8 mouse cellular contexts compared by ENCODE assay signal in genomic region chr13:54425269-54425668, GRCm38 (mm10). TPM values are rescaled to one million over a fixed set of nuclear protein-coding genes. Genes with fewer than 3 reads are reported as not detected.
A peak's percentile ranks its signal among the peaks of the same experiment; 100 is the strongest.
DNase-seq lines count a peak whose midpoint lies in the region; ATAC-seq and TF ChIP-seq lines count a peak whose summit lies in the region.

No protein-coding gene starts in this region.

- H3K4me2 ChIP-seq in hindbrain, embryonic 13.5 days, result no peak overlapping the region
- no peak overlapping the region for H3K4me2 ChIP-seq in limb, embryonic 14.5 days (replicated peaks; ENCODE audit: low read depth, low read length, severe bottlenecking)
- H3K4me2 ChIP-seq in midbrain, postnatal 0 days (ENCODE audit: low read depth, low read length, poor library complexity, severe bottlenecking), result no peak overlapping the region

- 42% methylated on average over 2 of the region's 2 CpGs for WGBS in hindbrain, embryonic 13.5 days
- WGBS in limb, embryonic 14.5 days, result 23% methylated on average over 2 of the region's 2 CpGs
- 50% methylated on average over 2 of the region's 2 CpGs for whole genome bisulfite sequencing in midbrain, postnatal 0 days

- peaks cover 13% of the 10 kb centered on the region for H3K4me1 ChIP-seq in hindbrain, embryonic 13.5 days (replicated peaks)
- peaks cover 6% of the 10 kb centered on the region; the same call in 1 of the 2 replicates for H3K4me1 ChIP-seq in limb, embryonic 14.5 days (ENCODE audit: control insufficient read depth, insufficient read depth, low read length)
- no peaks in the 10 kb centered on the region for H3K4me1 ChIP-seq in midbrain, postnatal 0 days (ENCODE audit: insufficient read depth, low read length)

- ATAC-seq in hindbrain, embryonic 13.5 days (ENCODE audit: low FRiP score), result peak; percentile 63
- ATAC-seq in limb, embryonic 14.5 days (ENCODE audit: low FRiP score, low read depth), result peak; percentile 37; the same call in 1 of the 2 replicates
- no peak for ATAC-seq in midbrain, postnatal 0 days (ENCODE audit: low FRiP score)
- no peak for ATAC-seq in megakaryocyte-erythroid progenitor cell, adult 5-6 weeks (replicated peaks; ENCODE audit: low FRiP score, low TSS enrichment, poor library complexity, severe bottlenecking)
- ATAC-seq in megakaryocyte progenitor cell, adult 5-6 weeks (replicated peaks; ENCODE audit: poor library complexity), result no peak

- no peaks in the 10 kb centered on the region for H3K9me3 ChIP-seq in hindbrain, embryonic 13.5 days
- no peaks in the 10 kb centered on the region for H3K9me3 ChIP-seq in limb, embryonic 14.5 days (ENCODE audit: control insufficient read depth, low read length)
- H3K9me3 ChIP-seq in midbrain, postnatal 0 days (ENCODE audit: low read length), result no peaks in the 10 kb centered on the region

- no peak overlapping the region for H3K9ac ChIP-seq in hindbrain, embryonic 13.5 days
- no peak overlapping the region for H3K9ac ChIP-seq in limb, embryonic 14.5 days (ENCODE audit: low read depth, low read length, severe bottlenecking)
- no peak overlapping the region for H3K9ac ChIP-seq in midbrain, postnatal 0 days (replicated peaks; ENCODE audit: low read length, poor library complexity, severe bottlenecking)

- no peaks in the 10 kb centered on the region for H3K36me3 ChIP-seq in hindbrain, embryonic 13.5 days
- H3K36me3 ChIP-seq in limb, embryonic 14.5 days (ENCODE audit: control insufficient read depth, insufficient read depth, low read length), result no peaks in the 10 kb centered on the region
- H3K36me3 ChIP-seq in midbrain, postnatal 0 days (ENCODE audit: insufficient read depth, low read length), result no peaks in the 10 kb centered on the region

- no peak for TF ChIP-seq CTCF in midbrain, postnatal 0 days (IDR thresholded peaks at IDR 0.05)

- no peak overlapping the region for H3K4me3 ChIP-seq in hindbrain, embryonic 13.5 days
- H3K4me3 ChIP-seq in limb, embryonic 14.5 days (replicated peaks; ENCODE audit: low read length), result no peak overlapping the region
- no peak overlapping the region for H3K4me3 ChIP-seq in midbrain, postnatal 0 days (ENCODE audit: low read depth, low read length)

- TF ChIP-seq POLR2A in limb, embryonic 14.5 days (IDR thresholded peaks at IDR 0.05; ENCODE audit: borderline replicate concordance, extremely low read depth, insufficient read depth, insufficient read length), result no peak

- peak overlapping the region; percentile 45 for H3K27ac ChIP-seq in hindbrain, embryonic 13.5 days
- H3K27ac ChIP-seq in limb, embryonic 14.5 days (replicated peaks; ENCODE audit: low read depth, low read length), result no peak overlapping the region
- no peak overlapping the region for H3K27ac ChIP-seq in midbrain, postnatal 0 days (ENCODE audit: low read depth, low read length)

- H3K27me3 ChIP-seq in hindbrain, embryonic 13.5 days, result no peaks in the 10 kb centered on the region
- H3K27me3 ChIP-seq in limb, embryonic 14.5 days (ENCODE audit: control insufficient read depth, insufficient read depth, low read length), result no peaks in the 10 kb centered on the region
- H3K27me3 ChIP-seq in midbrain, postnatal 0 days (ENCODE audit: insufficient read depth, low read length), result no peaks in the 10 kb centered on the region

- peak; percentile 16 for DNase-seq in adrenal gland, postnatal 14 days
- DNase-seq in adrenal gland, postnatal 10 days, result no peak
- no peak for DNase-seq in limb, embryonic 14.5 days (ENCODE audit: low spot score)
- DNase-seq in midbrain, postnatal 0 days (ENCODE audit: low spot score), result peak; percentile 29
- no peak for DNase-seq in gastrocnemius, adult 18-20 months (ENCODE audit: low spot score)

RNA-seq across cellular contexts. Expression of gene Thoc3, which starts 43.4 kb away (rescaled TPM):
- 46.3 and 53.7 TPM in 2 replicates for total RNA-seq in adrenal gland, postnatal 14 days (2021)
- 10 to 100 TPM; 51.1 to 51.8 TPM for total RNA-seq in adrenal gland, postnatal 10 days (2021)
- polyA plus RNA-seq in hindbrain, embryonic 13.5 days (2015; fragmentation: Nextera tagmentation; extraction: Ambion mirVana), result 94.5 and 105 TPM in 2 replicates
- 48.4 and 48.9 TPM in 2 replicates for polyA plus RNA-seq in limb, embryonic 14.5 days (2012; rRNA removed)
- polyA plus RNA-seq in limb, embryonic 14.5 days (2014; fragmentation: Nextera tagmentation; extraction: Ambion mirVana), result 118 and 122 TPM in 2 replicates
- total RNA-seq in midbrain, postnatal 0 days (2014; rRNA removed), result 51.7 and 62.6 TPM in 2 replicates
- 127 and 133 TPM in 2 replicates for polyA plus RNA-seq in midbrain, postnatal 0 days (2015; fragmentation: Nextera tagmentation; extraction: Ambion mirVana)
- total RNA-seq in megakaryocyte-erythroid progenitor cell, adult 5-6 weeks (2014; fragmentation: Nextera tagmentation), result 30.0 and 40.1 TPM in 2 replicates
- total RNA-seq in megakaryocyte-erythroid progenitor cell, adult 5-6 weeks (2017), result 37.3 and 62.5 TPM in 2 replicates
- 24.8 and 25.9 TPM in 2 replicates for total RNA-seq in megakaryocyte progenitor cell, adult 5-6 weeks (2015)
- 40.3 and 47.1 TPM in 2 replicates for total RNA-seq in megakaryocyte progenitor cell, adult 5-6 weeks (2017)
- 10 to 100 TPM; 12.8 to 13.5 TPM for total RNA-seq in gastrocnemius, adult 18-20 months (2021)

RNA-seq across cellular contexts. Expression of gene Cplx2, which starts 54.1 kb away (rescaled TPM):
- total RNA-seq in adrenal gland, postnatal 14 days (2021), result 29.2 and 35.4 TPM in 2 replicates
- 10 to 100 TPM; 23.2 to 36.0 TPM for total RNA-seq in adrenal gland, postnatal 10 days (2021)
- 15.8 and 21.2 TPM in 2 replicates for polyA plus RNA-seq in hindbrain, embryonic 13.5 days (2015; fragmentation: Nextera tagmentation; extraction: Ambion mirVana)
- polyA plus RNA-seq in limb, embryonic 14.5 days (2012; rRNA removed), result 10.8 and 10.9 TPM in 2 replicates
- 5.5 and 7.1 TPM in 2 replicates for polyA plus RNA-seq in limb, embryonic 14.5 days (2014; fragmentation: Nextera tagmentation; extraction: Ambion mirVana)
- total RNA-seq in midbrain, postnatal 0 days (2014; rRNA removed), result 88.7 and 106 TPM in 2 replicates
- polyA plus RNA-seq in midbrain, postnatal 0 days (2015; fragmentation: Nextera tagmentation; extraction: Ambion mirVana), result 30.4 and 31.2 TPM in 2 replicates
- 3.8 and 17.6 TPM in 2 replicates for total RNA-seq in megakaryocyte-erythroid progenitor cell, adult 5-6 weeks (2014; fragmentation: Nextera tagmentation)
- 2.1 and 3.0 TPM in 2 replicates for total RNA-seq in megakaryocyte-erythroid progenitor cell, adult 5-6 weeks (2017)
- total RNA-seq in megakaryocyte progenitor cell, adult 5-6 weeks (2015), result 0.10 and 0.54 TPM in 2 replicates
- 0.14 TPM in 1 of 2 replicates, not detected in the other for total RNA-seq in megakaryocyte progenitor cell, adult 5-6 weeks (2017)
- under 1 TPM; 0.41 to 0.88 TPM for total RNA-seq in gastrocnemius, adult 18-20 months (2021)

Comparison
In these comparisons a context has a peak if more than half of its experiments do, and no peak if none do; other contexts are left out.
1. DNase-seq: peak in adrenal gland, postnatal 14 days (single experiment) and midbrain, postnatal 0 days (single experiment); none in adrenal gland, postnatal 10 days (single experiment), limb, embryonic 14.5 days (single experiment) and gastrocnemius, adult 18-20 months (single experiment).
2. ATAC-seq: peak in hindbrain, embryonic 13.5 days (single experiment) and limb, embryonic 14.5 days (single experiment); none in midbrain, postnatal 0 days (single experiment), megakaryocyte-erythroid progenitor cell, adult 5-6 weeks (single experiment) and megakaryocyte progenitor cell, adult 5-6 weeks (single experiment).